ENCODE assay signal across 10 mouse cellular contexts in the genomic region with DNA sequence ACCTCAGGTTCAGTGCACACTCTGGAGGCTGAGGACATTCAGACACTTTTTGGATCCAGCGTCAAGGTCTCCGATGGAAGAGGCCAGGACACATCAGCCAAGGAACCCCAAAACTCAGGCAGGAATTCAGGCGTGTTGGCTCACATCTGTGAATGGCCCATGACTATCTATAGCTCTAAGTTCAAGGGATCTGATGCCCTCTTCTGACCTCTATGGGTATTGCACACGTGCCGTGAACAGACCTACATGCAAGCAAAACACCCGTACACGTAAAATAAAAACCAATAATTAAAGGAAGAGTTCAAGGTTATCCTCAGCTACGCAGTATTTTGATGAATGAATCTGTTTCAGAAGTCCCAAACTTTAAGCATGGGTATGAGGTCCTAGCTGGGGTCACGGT. TPM values are rescaled to one million over a fixed set of nuclear protein-coding genes. Genes with fewer than 3 reads are reported as not detected.
A peak's percentile ranks its signal among the peaks of the same experiment; 100 is the strongest.
DNase-seq lines count a peak whose midpoint lies in the region; ATAC-seq and TF ChIP-seq lines count a peak whose summit lies in the region.
"Had no signal": no experiment of that assay in that cellular context is flagged by ENCODE, and none has a peak within 500 bp of the region (broad histone marks: within the 10 kb centered on the region; RNA-seq: fewer than 3 reads in every experiment).

No protein-coding gene starts in this region.

- DNase-seq in forebrain, postnatal 0 days = no peak
- DNase-seq in neural tube, embryonic 11.5 days (ENCODE audit: low spot score) = peak; percentile 48
- no peak for DNase-seq in neural tube, embryonic 10.5 days (ENCODE audit: extremely low spot score, low spot score)
- peak; percentile 70 for DNase-seq in thymus, postnatal 4 days
- DNase-seq in layer of hippocampus, postnatal 36 days = no peak

- no peaks in the 10 kb centered on the region for H3K9me3 ChIP-seq in forebrain, postnatal 0 days (ENCODE audit: low read length)
- no peaks in the 10 kb centered on the region for H3K9me3 ChIP-seq in forebrain, embryonic 15.5 days
- no peaks in the 10 kb centered on the region for H3K9me3 ChIP-seq in neural tube, embryonic 11.5 days (ENCODE audit: control insufficient read depth, low read length)
- no peaks in the 10 kb centered on the region for H3K9me3 ChIP-seq in midbrain, embryonic 16.5 days (replicated peaks; ENCODE audit: control insufficient read depth, low read length, poor library complexity, severe bottlenecking)
- H3K9me3 ChIP-seq: heart, embryonic 10.5 days had no signal

- H3K4me1 ChIP-seq in forebrain, postnatal 0 days (ENCODE audit: insufficient read depth) = no peaks in the 10 kb centered on the region
- H3K4me1 ChIP-seq in forebrain, embryonic 15.5 days = 0 out of 2 replicates have a peak, but pooled peaks cover 3% of the 10 kb centered on the region
- H3K4me1 ChIP-seq in neural tube, embryonic 11.5 days (ENCODE audit: control insufficient read depth, insufficient read depth, low read length) = no peaks in the 10 kb centered on the region
- H3K4me1 ChIP-seq in midbrain, embryonic 16.5 days (ENCODE audit: control insufficient read depth, insufficient read depth, low read length) = no peaks in the 10 kb centered on the region

- no peaks in the 10 kb centered on the region for H3K27me3 ChIP-seq in forebrain, postnatal 0 days (ENCODE audit: insufficient read depth, low read length)
- H3K27me3 ChIP-seq in forebrain, embryonic 15.5 days = no peaks in the 10 kb centered on the region
- H3K27me3 ChIP-seq in neural tube, embryonic 11.5 days (ENCODE audit: control insufficient read depth, insufficient read depth, low read length) = no peaks in the 10 kb centered on the region
- H3K27me3 ChIP-seq in midbrain, embryonic 16.5 days (ENCODE audit: control insufficient read depth, insufficient read depth, low read depth, low read length) = no peaks in the 10 kb centered on the region
- H3K27me3 ChIP-seq: Patski had no signal

- H3K36me3 ChIP-seq in forebrain, postnatal 0 days (ENCODE audit: insufficient read depth) = no peaks in the 10 kb centered on the region
- H3K36me3 ChIP-seq in forebrain, embryonic 15.5 days = no peaks in the 10 kb centered on the region
- no peaks in the 10 kb centered on the region for H3K36me3 ChIP-seq in neural tube, embryonic 11.5 days (ENCODE audit: control insufficient read depth, insufficient read depth, low read length)
- no peaks in the 10 kb centered on the region for H3K36me3 ChIP-seq in midbrain, embryonic 16.5 days (ENCODE audit: control insufficient read depth, insufficient read depth, low read length)

- H3K4me3 ChIP-seq in forebrain, postnatal 0 days (ENCODE audit: low read depth, low read length) = no peak overlapping the region
- no peak overlapping the region for H3K4me3 ChIP-seq in forebrain, embryonic 15.5 days
- no peak overlapping the region for H3K4me3 ChIP-seq in neural tube, embryonic 11.5 days (ENCODE audit: low read depth, low read length)
- H3K4me3 ChIP-seq in midbrain, embryonic 16.5 days (ENCODE audit: low read depth, low read length) = no peak overlapping the region
- H3K4me3 ChIP-seq: heart, embryonic 10.5 days had no signal

- ATAC-seq in forebrain, postnatal 0 days = no peak
- no peak for ATAC-seq in forebrain, embryonic 15.5 days (replicated peaks)
- no peak for ATAC-seq in neural tube, embryonic 11.5 days (ENCODE audit: insufficient read depth, low FRiP score, low TSS enrichment)
- 0 out of 4 replicates have a peak, but pooled peaks have one; percentile 36 to 59 for ATAC-seq in hematopoietic stem cell, adult 5-6 weeks (replicated peaks in 1 of 2; ENCODE audit: insufficient read depth in 1 of 2, low FRiP score in 2 of 2, low TSS enrichment in 1 of 2, low read depth in 1 of 2, poor library complexity in 2 of 2, severe bottlenecking in 2 of 2)
- no peak for ATAC-seq in midbrain, embryonic 16.5 days
- ATAC-seq: Patski had no signal

- 89% methylated on average over 9 of the region's 9 CpGs for WGBS in forebrain, postnatal 0 days
- 85% methylated on average over 9 of the region's 9 CpGs for WGBS in forebrain, embryonic 15.5 days
- 88% methylated on average over 9 of the region's 9 CpGs for WGBS in neural tube, embryonic 11.5 days
- 88% methylated on average over 9 of the region's 9 CpGs for WGBS in midbrain, embryonic 16.5 days

- H3K27ac ChIP-seq in forebrain, postnatal 0 days (ENCODE audit: low read depth, low read length) = no peak overlapping the region
- H3K27ac ChIP-seq in forebrain, embryonic 15.5 days (replicated peaks) = no peak overlapping the region
- H3K27ac ChIP-seq in neural tube, embryonic 11.5 days (ENCODE audit: low read depth, low read length) = no peak overlapping the region
- no peak overlapping the region for H3K27ac ChIP-seq in midbrain, embryonic 16.5 days (ENCODE audit: low read length)
- H3K27ac ChIP-seq: heart, embryonic 10.5 days had no signal

- no peak overlapping the region for H3K9ac ChIP-seq in forebrain, postnatal 0 days
- H3K9ac ChIP-seq in forebrain, embryonic 15.5 days (replicated peaks) = no peak overlapping the region
- H3K9ac ChIP-seq in neural tube, embryonic 11.5 days (ENCODE audit: low read length) = no peak overlapping the region
- H3K9ac ChIP-seq in midbrain, embryonic 16.5 days (ENCODE audit: low read depth, low read length) = no peak overlapping the region

- no peak overlapping the region for H3K4me2 ChIP-seq in forebrain, postnatal 0 days (ENCODE audit: low read depth)
- no peak overlapping the region for H3K4me2 ChIP-seq in forebrain, embryonic 15.5 days (replicated peaks)
- no peak overlapping the region for H3K4me2 ChIP-seq in neural tube, embryonic 11.5 days (ENCODE audit: low read depth)
- no peak overlapping the region for H3K4me2 ChIP-seq in midbrain, embryonic 16.5 days (ENCODE audit: low read length)

- peak; percentile 45 for TF ChIP-seq CTCF in forebrain, postnatal 0 days (IDR thresholded peaks at IDR 0.05; ENCODE audit: low read depth)

RNA-seq across cellular contexts. Expression of a gene that starts 27.0 kb away (rescaled TPM):
- total RNA-seq in forebrain, postnatal 0 days (2014; rRNA removed) = 214 and 330 TPM in 2 replicates
- 388 and 459 TPM in 2 replicates for polyA plus RNA-seq in forebrain, postnatal 0 days (2015; fragmentation: Nextera tagmentation; extraction: Ambion mirVana)
- 278 and 295 TPM in 2 replicates for polyA plus RNA-seq in forebrain, embryonic 15.5 days (2015; fragmentation: Nextera tagmentation; extraction: Ambion mirVana)
- 345 and 346 TPM in 2 replicates for polyA plus RNA-seq in neural tube, embryonic 11.5 days (2014; fragmentation: Nextera tagmentation; extraction: Ambion mirVana)
- 97.7 and 113 TPM in 2 replicates for total RNA-seq in hematopoietic stem cell, adult 5-6 weeks (2017)
- polyA plus RNA-seq in midbrain, embryonic 16.5 days (2015; fragmentation: Nextera tagmentation; extraction: Ambion mirVana) = 360 and 384 TPM in 2 replicates
- total RNA-seq in layer of hippocampus, postnatal 36 days (2021) = 100 to 1,000 TPM; 205 to 207 TPM

RNA-seq across cellular contexts. Expression of a gene that starts 49.6 kb away (rescaled TPM):
- 1.8 and 2.9 TPM in 2 replicates for total RNA-seq in forebrain, postnatal 0 days (2014; rRNA removed)
- 0.30 TPM in 2 replicates for polyA plus RNA-seq in forebrain, postnatal 0 days (2015; fragmentation: Nextera tagmentation; extraction: Ambion mirVana)
- 0.43 and 0.46 TPM in 2 replicates for polyA plus RNA-seq in forebrain, embryonic 15.5 days (2015; fragmentation: Nextera tagmentation; extraction: Ambion mirVana)
- 1.2 and 1.4 TPM in 2 replicates for polyA plus RNA-seq in neural tube, embryonic 11.5 days (2014; fragmentation: Nextera tagmentation; extraction: Ambion mirVana)
- 13.2 and 13.3 TPM in 2 replicates for total RNA-seq in hematopoietic stem cell, adult 5-6 weeks (2017)
- 0.70 and 0.73 TPM in 2 replicates for polyA plus RNA-seq in midbrain, embryonic 16.5 days (2015; fragmentation: Nextera tagmentation; extraction: Ambion mirVana)
- 1 to 10 TPM; 1.6 to 1.7 TPM for total RNA-seq in layer of hippocampus, postnatal 36 days (2021)

Comparison
In these comparisons a context has a peak if more than half of its experiments do, and no peak if none do; other contexts are left out.
1. DNase-seq: peak in neural tube, embryonic 11.5 days (single experiment) and thymus, postnatal 4 days (single experiment); none in forebrain, postnatal 0 days (single experiment), neural tube, embryonic 10.5 days (single experiment) and layer of hippocampus, postnatal 36 days (0 of 2).
2. ATAC-seq: peak in hematopoietic stem cell, adult 5-6 weeks (2 of 2); none in forebrain, postnatal 0 days (single experiment), forebrain, embryonic 15.5 days (single experiment), neural tube, embryonic 11.5 days (single experiment) and midbrain, embryonic 16.5 days (single experiment).